Mouse (Mus musculus) liver, embryonic 12.5 days (tissue): Measurements from ENCODE around the gene Rps21. TPM values are rescaled to one million over a fixed set of nuclear protein-coding genes. Genes with fewer than 3 reads are reported as not detected.

Experiments used
- ATAC-seq: fragments of 200-750 bp; cut with Nextera tagmentation; 2 replicates; pipeline ENCODE4 v1.8.0; 2017; ENCODE audit warnings: moderate number of reproducible peaks, mild to moderate bottlenecking, moderate library complexity
- H3K27ac ChIP-seq: fragments of 300-500 bp; sonication (generic); 2 replicates; pipeline ENCODE4 v1.5.1; 2016; ENCODE audit warnings: mild to moderate bottlenecking
- H3K27me3 ChIP-seq: fragments of 300-500 bp; sonication (generic); replicated peaks from 2 replicates; pipeline ENCODE4 v1.6.1; 2016; ENCODE audit warnings: mild to moderate bottlenecking, moderate library complexity
- H3K36me3 ChIP-seq: fragments of 300-500 bp; sonication (generic); 2 replicates; pipeline ENCODE4 v1.6.1; 2016; ENCODE audit warnings: mild to moderate bottlenecking, moderate library complexity
- H3K4me1 ChIP-seq: fragments of 300-500 bp; sonication (generic); 2 replicates; pipeline ENCODE4 v1.6.1; 2016
- H3K4me2 ChIP-seq: fragments of 300-500 bp; sonication (generic); 2 replicates; pipeline ENCODE4 v1.6.1; 2016; ENCODE audit warnings: mild to moderate bottlenecking, moderate library complexity
- H3K4me3 ChIP-seq: fragments of 300-500 bp; sonication (generic); 2 replicates; pipeline ENCODE4 v1.5.1; 2016; ENCODE audit warnings: mild to moderate bottlenecking, moderate library complexity
- H3K9ac ChIP-seq: fragments of 300-500 bp; sonication (generic); 2 replicates; pipeline ENCODE4 v1.6.1; 2016; ENCODE audit warnings: mild to moderate bottlenecking, moderate library complexity
- H3K9me3 ChIP-seq: fragments of 300-500 bp; sonication (generic); replicated peaks from 2 replicates; pipeline ENCODE4 v1.6.1; 2016; ENCODE audit warnings: mild to moderate bottlenecking, moderate library complexity
- WGBS: fragments of 180-500 bp; shearing (Covaris S2); methylation state at CpG from one replicate; pipeline ENCODE4 v1.1.7; 2016; ENCODE audit not compliant: insufficient replicate concordance; 5-methylcytosine and 5-hydroxymethylcytosine counted together
- microRNA-seq: library from miRNA; unstranded; fragments of <30 nt; microRNA quantifications from one replicate; pipeline ENCODE4, GENCODE M21; 2017
- polyA plus RNA-seq: library from polyadenylated mRNA; unstranded; fragments of >200 nt; fragmentation: Nextera tagmentation; extraction: Ambion mirVana; gene quantifications from 2 replicates; pipeline ENCODE4 v1.2.1, GENCODE M21; 2016

Rps21 gene
- polyA plus RNA-seq, 1 experiment from 2014 or later: 561 TPM

DNA sequence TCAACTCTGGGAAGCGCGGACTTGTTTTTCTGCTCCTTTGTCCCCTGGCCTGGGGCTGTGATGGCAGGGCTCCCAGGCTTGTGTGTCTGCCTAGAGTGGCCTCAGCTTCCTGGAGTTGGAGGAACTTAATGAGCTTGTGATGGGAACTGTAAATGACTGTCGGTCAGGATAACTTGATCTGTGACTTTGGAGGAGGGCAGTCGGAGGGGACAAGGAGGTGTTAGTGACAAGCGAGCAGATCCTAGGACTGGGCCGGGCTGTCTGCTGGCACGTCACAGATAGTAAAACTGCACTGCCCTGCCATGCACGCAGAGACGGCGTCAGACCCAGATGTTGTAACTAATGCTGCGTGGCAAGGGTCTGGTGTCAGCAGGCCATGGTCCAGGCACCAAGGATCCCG is 46.3 kb downstream of the Rps21 start:
- Histone ChIP-seq H3K4me1 (peaks cover 18% of the 10 kb centered on the region), H3K27ac (no peak overlapping the region), H3K9ac (no peak overlapping the region), H3K36me3 (no peaks in the 10 kb centered on the region), H3K4me2 (no peak overlapping the region), H3K4me3 (no peak overlapping the region), H3K27me3 (0 out of 2 replicates have a peak, but pooled peaks cover 16% of the 10 kb centered on the region), H3K9me3 (no peaks in the 10 kb centered on the region)
- WGBS: 68% methylated on average over 12 of the region's 12 CpGs
- ATAC-seq: no peak

DNA sequence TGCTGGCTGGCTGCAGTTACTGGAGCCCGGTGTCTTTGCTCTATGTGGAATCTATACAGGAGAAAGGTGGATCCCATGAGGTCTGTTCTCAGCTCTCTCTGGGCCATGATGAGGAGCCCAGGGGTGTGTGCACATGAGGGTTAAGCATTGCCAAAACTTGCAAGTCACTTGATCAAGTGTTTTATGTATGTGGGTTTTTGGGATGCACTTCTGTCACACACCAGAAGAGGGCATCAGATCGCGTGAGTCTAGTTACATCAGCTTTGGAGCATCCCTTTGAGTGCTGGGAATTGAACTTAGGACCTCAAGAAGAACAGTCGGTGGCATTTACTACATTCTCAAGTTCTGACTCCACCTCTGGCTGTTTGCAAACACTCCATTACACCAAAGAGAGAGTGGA is 47.4 kb downstream of the Rps21 start:
- Histone ChIP-seq H3K9ac (no peak overlapping the region), H3K4me1 (peaks cover 18% of the 10 kb centered on the region), H3K27ac (no peak overlapping the region), H3K9me3 (no peaks in the 10 kb centered on the region), H3K36me3 (no peaks in the 10 kb centered on the region), H3K4me2 (no peak overlapping the region), H3K27me3 (0 out of 2 replicates have a peak, but pooled peaks cover 19% of the 10 kb centered on the region), H3K4me3 (no peak overlapping the region)
- ATAC-seq: no peak
- 41% methylated on average over 4 of the region's 4 CpGs for WGBS

DNA sequence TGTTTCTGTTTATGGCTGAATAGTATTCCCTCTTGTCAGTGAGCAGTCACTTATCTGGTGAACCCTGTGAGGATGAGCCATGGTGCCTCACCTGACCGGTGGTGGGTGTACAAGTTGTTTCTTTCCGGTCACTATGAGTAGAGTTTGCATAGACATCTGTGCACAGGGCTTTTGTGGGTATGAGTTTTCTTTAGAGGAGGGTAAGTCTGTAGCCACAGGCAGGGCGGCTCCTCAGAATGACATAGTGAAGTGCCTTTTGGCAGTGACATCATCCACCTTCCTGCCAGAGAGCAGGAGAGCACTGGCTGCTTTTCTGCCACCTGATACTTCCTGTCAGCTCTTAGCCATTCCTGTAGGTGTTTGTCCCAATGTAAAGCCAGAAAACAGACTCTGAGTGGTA is 48.3 kb downstream of the Rps21 start:
- Histone ChIP-seq H3K36me3 (no peaks in the 10 kb centered on the region), H3K4me3 (no peak overlapping the region), H3K4me1 (peaks cover 11% of the 10 kb centered on the region), H3K27me3 (0 out of 2 replicates have a peak, but pooled peaks cover 17% of the 10 kb centered on the region), H3K9me3 (no peaks in the 10 kb centered on the region), H3K27ac (no peak overlapping the region), H3K4me2 (no peak overlapping the region), H3K9ac (no peak overlapping the region)
- WGBS: 51% methylated on average over 3 of the region's 3 CpGs
- no peak for ATAC-seq

DNA sequence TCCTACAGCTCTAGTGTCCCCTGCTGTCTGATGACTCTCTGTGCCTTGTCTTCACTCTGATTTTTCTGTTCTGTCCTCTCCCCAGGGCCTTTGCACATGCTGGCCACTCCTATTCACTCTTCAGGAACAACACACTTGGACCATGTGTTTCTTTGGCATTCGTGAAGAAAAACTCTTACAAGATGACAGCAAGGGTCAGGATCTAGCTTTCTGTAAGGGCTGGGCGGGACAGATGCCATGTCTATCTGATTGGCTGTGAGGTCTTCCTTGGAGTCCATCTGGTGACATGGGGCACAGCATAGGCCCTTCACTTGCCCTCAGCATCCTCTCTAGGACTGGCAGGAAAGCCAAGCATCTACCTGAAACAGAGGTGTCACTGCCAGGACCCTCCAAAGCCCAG is 48.8 kb downstream of the Rps21 start:
- no peak for ATAC-seq
- WGBS: 42% methylated on average over 2 of the region's 2 CpGs
- 0 out of 2 replicates have a peak, but pooled peaks cover 16% of the 10 kb centered on the region for H3K27me3 ChIP-seq
- no peak overlapping the region for H3K27ac ChIP-seq
- H3K9me3 ChIP-seq: no peaks in the 10 kb centered on the region
- H3K4me2 ChIP-seq: no peak overlapping the region
- no peaks in the 10 kb centered on the region for H3K36me3 ChIP-seq
- H3K9ac ChIP-seq: no peak overlapping the region
- no peak overlapping the region for H3K4me3 ChIP-seq
- peaks cover 5% of the 10 kb centered on the region for H3K4me1 ChIP-seq

DNA sequence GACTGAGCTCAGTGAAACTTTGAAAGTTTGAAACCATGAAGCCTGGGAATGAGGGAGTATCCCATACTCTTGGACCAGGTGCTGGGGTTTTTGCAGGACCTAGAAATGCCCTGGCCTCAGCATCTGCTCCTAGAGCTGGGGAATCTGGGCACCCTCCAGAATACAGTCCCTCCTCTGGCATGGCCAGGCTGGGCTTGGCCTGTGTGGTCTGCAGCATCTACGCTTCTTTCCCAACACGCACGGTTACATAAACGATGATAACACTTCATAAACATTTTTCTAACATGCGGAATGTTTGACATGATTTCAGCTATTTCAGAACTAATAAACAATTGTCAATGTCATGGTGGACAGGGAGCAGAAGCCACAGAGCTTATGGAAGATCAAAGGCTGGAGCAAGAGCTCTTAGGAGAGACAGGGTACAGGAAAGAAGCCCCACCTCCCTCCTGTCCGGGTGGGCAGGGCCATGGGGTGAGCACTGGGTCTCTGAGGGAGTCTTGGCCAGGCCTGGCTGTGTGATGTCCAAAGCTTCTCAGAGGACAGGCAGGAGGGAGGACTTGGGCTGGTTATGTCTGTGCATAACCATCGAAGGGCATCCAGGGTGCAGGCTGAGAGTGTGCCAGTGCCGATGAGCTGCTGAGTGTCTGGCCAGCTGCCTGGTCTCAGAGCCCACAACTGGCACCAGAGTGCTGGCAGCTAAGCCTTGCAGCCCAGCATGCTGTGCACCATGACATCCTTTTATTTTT is 49.4 kb downstream of the Rps21 start:
- Histone ChIP-seq H3K9ac (no peak overlapping the region), H3K4me3 (no peak overlapping the region)
- ATAC-seq: no peak

DNA sequence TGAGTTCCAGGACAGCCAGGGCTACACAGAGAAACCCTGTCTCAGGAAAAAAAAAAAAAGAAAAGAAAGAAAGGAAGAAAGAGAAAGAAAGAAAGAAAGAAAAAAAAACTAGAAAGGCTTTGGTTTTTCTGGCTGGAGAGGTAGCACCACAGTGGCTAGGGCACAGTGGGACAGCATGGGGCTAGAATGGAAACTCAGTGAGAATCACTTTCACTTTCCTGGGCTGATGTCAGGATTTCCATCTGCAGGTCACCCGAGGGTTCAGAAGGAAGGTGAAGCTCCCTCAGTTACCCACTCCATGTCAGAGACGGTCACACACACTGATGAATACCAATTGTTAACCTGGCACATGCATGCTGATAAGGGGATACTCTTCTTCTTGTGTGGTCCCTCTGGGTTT is 50.5 kb downstream of the Rps21 start:
- 0 out of 2 replicates have a peak, but pooled peaks cover 16% of the 10 kb centered on the region for H3K27me3 ChIP-seq
- no peak for ATAC-seq
- H3K4me3 ChIP-seq: no peak overlapping the region
- H3K9ac ChIP-seq: no peak overlapping the region
- WGBS: 32% methylated on average over 2 of the region's 2 CpGs
- H3K36me3 ChIP-seq: no peaks in the 10 kb centered on the region
- no peak overlapping the region for H3K27ac ChIP-seq
- H3K9me3 ChIP-seq: no peaks in the 10 kb centered on the region
- H3K4me1 ChIP-seq: no peaks in the 10 kb centered on the region
- no peak overlapping the region for H3K4me2 ChIP-seq

More for the DNA sequence above, 49.4 kb downstream of the Rps21 start:
- no peak overlapping the region for H3K4me2 ChIP-seq
- no peaks in the 10 kb centered on the region for H3K36me3 ChIP-seq
- H3K27me3 ChIP-seq: 0 out of 2 replicates have a peak, but pooled peaks cover 16% of the 10 kb centered on the region
- no peaks in the 10 kb centered on the region for H3K4me1 ChIP-seq
- H3K27ac ChIP-seq: no peak overlapping the region
- no peaks in the 10 kb centered on the region for H3K9me3 ChIP-seq
- 65% methylated on average over 8 of the region's 8 CpGs for WGBS

Small RNAs within 50 kb of the gene (microRNA-seq; reads per million reads assigned to microRNA genes)
- 3.9 reads per million, percentile 5 among the genes with 10 or more reads in this experiment for gene Mir3091

Other genes starting within 250 kb of the Rps21 start
- gene Lsm14b, start 232.4 kb upstream of the Rps21 start, polyA plus RNA-seq: 2.4 and 2.7 TPM in 2 replicates
- 455 and 456 TPM in 2 replicates for gene Psma7, start 214.9 kb upstream of the Rps21 start, polyA plus RNA-seq
- 1.3 and 1.6 TPM in 2 replicates for gene Ss18l1, start 214.9 kb upstream of the Rps21 start, polyA plus RNA-seq
- gene Mtg2, start 186.8 kb upstream of the Rps21 start, polyA plus RNA-seq: 17.6 and 18.0 TPM in 2 replicates
- gene Hrh3, start 152.9 kb upstream of the Rps21 start, polyA plus RNA-seq: not detected in 2 replicates
- gene Osbpl2, start 138.1 kb upstream of the Rps21 start, polyA plus RNA-seq: 13.5 and 15.5 TPM in 2 replicates
- gene Adrm1, start 85.9 kb upstream of the Rps21 start, polyA plus RNA-seq: 176 and 189 TPM in 2 replicates
- 4.1 and 4.3 TPM in 2 replicates for gene Lama5, start 31.5 kb upstream of the Rps21 start, polyA plus RNA-seq
- 9.6 and 10.4 TPM in 2 replicates for gene Cables2, start 16.1 kb downstream of the Rps21 start, polyA plus RNA-seq
- gene Rbbp8nl, start 32.5 kb downstream of the Rps21 start, polyA plus RNA-seq: not detected in 2 replicates
- gene Gata5, start 77.3 kb downstream of the Rps21 start, polyA plus RNA-seq: 3.0 and 3.1 TPM in 2 replicates
- 1.0 and 1.4 TPM in 2 replicates for gene Slco4a1, start 198.9 kb downstream of the Rps21 start, polyA plus RNA-seq
- gene Ntsr1, start 242.6 kb downstream of the Rps21 start, polyA plus RNA-seq: 0.12 and 0.31 TPM in 2 replicates